Mouse (Mus musculus) liver, embryonic 14.5 days (tissue): Measurements from ENCODE around the gene Lasp1. TPM values are rescaled to one million over a fixed set of nuclear protein-coding genes. Genes with fewer than 3 reads are reported as not detected.
A peak's percentile ranks its signal among the peaks of the same experiment; 100 is the strongest.
"Not testable (repeated sequence)": the region's sequence is repeated elsewhere in the genome, so short reads cannot be mapped to it uniquely, and the experiment has no call there.

Source experiments
- ATAC-seq: fragments of 200-750 bp; cut with Nextera tagmentation; 2 replicates; pipeline ENCODE4 v1.8.0; 2017; ENCODE audit warnings: moderate number of reproducible peaks, mild to moderate bottlenecking, moderate library complexity; ENCODE audit not compliant: insufficient read depth
- DNase-seq, 3 experiments: peaks; one replicate each; pipeline ENCODE4 v3.0.0-alpha.2; 2012 to 2013; ENCODE audit warnings: low read depth in 3 of 3, low spot score in 3 of 3
- H3K27ac ChIP-seq: fragments of 300-500 bp; sonication (generic); 2 replicates; pipeline ENCODE4 v1.5.1; 2014; ENCODE audit warnings: moderate library complexity, mild to moderate bottlenecking, control low read depth, inconsistent platforms
- H3K27me3 ChIP-seq: fragments of 300-500 bp; sonication (generic); 2 replicates; pipeline ENCODE4 v1.6.1; 2014; ENCODE audit warnings: mild to moderate bottlenecking, low read length, moderate library complexity; ENCODE audit not compliant: control insufficient read depth, insufficient read depth
- H3K36me3 ChIP-seq: fragments of 300-500 bp; sonication (generic); replicated peaks from 2 replicates; pipeline ENCODE4 v1.6.1; 2014; ENCODE audit warnings: low read depth; ENCODE audit not compliant: control insufficient read depth, insufficient read depth
- H3K4me1 ChIP-seq, 2 experiments: fragments of 200-500 bp in 1 of 2; fragments of 300-500 bp in 1 of 2; sonication (generic) in 1 of 2; replicated peaks; 2 replicates each; pipeline ENCODE4 v1.6.1; 2012 to 2014; ENCODE audit warnings: antibody characterized with exemption in 1 of 2, inconsistent platforms in 1 of 2, low read length in 1 of 2; ENCODE audit not compliant: control insufficient read depth in 2 of 2, insufficient read depth in 2 of 2
- H3K4me2 ChIP-seq: fragments of 300-500 bp; sonication (generic); 2 replicates; pipeline ENCODE4 v1.6.1; 2014; ENCODE audit warnings: low read depth, mild to moderate bottlenecking, control low read depth, moderate library complexity
- H3K4me3 ChIP-seq, 2 experiments: fragments of 200-500 bp in 1 of 2; fragments of 300-500 bp in 1 of 2; sonication (generic) in 1 of 2; 2 replicates each; pipeline ENCODE4 v1.5.1; 2012 to 2014; ENCODE audit warnings: low read depth in 2 of 2, low read length in 2 of 2, mild to moderate bottlenecking in 2 of 2, control low read depth in 1 of 2, inconsistent platforms in 1 of 2, moderate library complexity in 1 of 2; ENCODE audit not compliant: insufficient read depth in 1 of 2
- H3K9ac ChIP-seq: fragments of 300-500 bp; sonication (generic); replicated peaks from 2 replicates; pipeline ENCODE4 v1.6.1; 2014; ENCODE audit warnings: mild to moderate bottlenecking, control low read depth, moderate library complexity
- H3K9me3 ChIP-seq: fragments of 300-500 bp; sonication (generic); 2 replicates; pipeline ENCODE4 v1.6.1; 2016; ENCODE audit warnings: low read length, mixed read lengths; ENCODE audit not compliant: control insufficient read depth
- CTCF ChIP-seq: IDR thresholded peaks from 2 replicates; pipeline ENCODE4 v1.5.1; 2016; ENCODE audit warnings: antibody characterized with exemption, low read depth, control low read depth
- EP300 ChIP-seq: IDR thresholded peaks from 2 replicates; pipeline ENCODE4 v1.6.1; 2016; ENCODE audit warnings: antibody characterized with exemption, low read depth
- WGBS: fragments of 180-500 bp; shearing (Covaris S2); extraction: QIAGEN DNeasy Blood & Tissue Kit; methylation state at CpG from one replicate; pipeline ENCODE4 v1.1.7; 2014; ENCODE audit not compliant: insufficient replicate concordance; 5-methylcytosine and 5-hydroxymethylcytosine counted together
- polyA plus RNA-seq, 2 experiments: library from polyadenylated mRNA; depleted of rRNA in 1 of 2; stranded (reverse) in 1 of 2; unstranded in 1 of 2; fragments of >200 nt; fragmentation: Nextera tagmentation in 1 of 2; extraction: Ambion mirVana in 1 of 2; gene quantifications; 2 replicates each; pipeline versions ENCODE4 v1.2.1 to v1.2.3; 2012 to 2014

The Lasp1 gene
- polyA plus RNA-seq, 2 experiments = 15.5 to 19.1 TPM

GRCm38 (mm10) chr11:97866091-97866888, 67.5 kb downstream of the Lasp1 start:
- Histone ChIP-seq H3K4me2 (no peak overlapping the region), H3K27me3 (no peaks in the 10 kb centered on the region), H3K9ac (no peak overlapping the region), H3K9me3 (no peaks in the 10 kb centered on the region), H3K27ac (no peak overlapping the region), H3K4me1 (no peaks in the 10 kb centered on the region; a peak in 1 of 4 replicates), H3K36me3 (no peaks in the 10 kb centered on the region), H3K4me3 (no peak overlapping the region)
- ATAC-seq (0 out of 2 replicates have a peak, but pooled peaks have one; percentile 18), DNase-seq (peak in 1 of 3 experiments; percentile 22)
- TF ChIP-seq CTCF = no peak
- no peak for TF ChIP-seq EP300
- WGBS = 72% methylated on average over 3 of the region's 3 CpGs

- no peak overlapping the region for H3K4me2 ChIP-seq
- no peaks in the 10 kb centered on the region for H3K9me3 ChIP-seq
- H3K27me3 ChIP-seq = no peaks in the 10 kb centered on the region
- H3K27ac ChIP-seq = no peak overlapping the region
- H3K4me3 ChIP-seq = no peak overlapping the region
- WGBS = 68% methylated on average over 3 of the region's 3 CpGs
- no peaks in the 10 kb centered on the region for H3K36me3 ChIP-seq
- no peak overlapping the region for H3K9ac ChIP-seq
- no peaks in the 10 kb centered on the region; a peak in 1 of 4 replicates for H3K4me1 ChIP-seq
- ATAC-seq = no peak
- no peak for DNase-seq
- TF ChIP-seq EP300 = no peak
- no peak for TF ChIP-seq CTCF
These were observed 68.8 kb downstream of the Lasp1 start for GRCm38 (mm10) chr11:97867591-97867990.

- H3K9ac ChIP-seq, H3K4me2 ChIP-seq, H3K27me3 ChIP-seq, H3K4me3 ChIP-seq, H3K36me3 ChIP-seq, H3K9me3 ChIP-seq, ATAC-seq, H3K4me1 ChIP-seq, DNase-seq, H3K27ac ChIP-seq: not testable (repeated sequence)
- WGBS = 58% methylated on average over 5 of the region's 5 CpGs
These were observed 73.6 kb downstream of the Lasp1 start for GRCm38 (mm10) chr11:97872378-97872777.

- H3K9ac ChIP-seq = no peak overlapping the region
- no peak overlapping the region for H3K4me3 ChIP-seq
- no peaks in the 10 kb centered on the region for H3K9me3 ChIP-seq
- H3K27ac ChIP-seq = no peak overlapping the region
- H3K36me3 ChIP-seq = no peaks in the 10 kb centered on the region
- no peak for DNase-seq
- no peak overlapping the region for H3K4me2 ChIP-seq
- no peaks in the 10 kb centered on the region for H3K4me1 ChIP-seq
- no peak for ATAC-seq
- no peaks in the 10 kb centered on the region for H3K27me3 ChIP-seq
- 61% methylated on average over 1 of the region's 1 CpGs for WGBS
- TF ChIP-seq EP300 (no peak), CTCF (no peak)
These were observed 75.6 kb downstream of the Lasp1 start for GRCm38 (mm10) chr11:97874396-97874795.

- 67% methylated on average over 2 of the region's 2 CpGs for WGBS
- Histone ChIP-seq H3K4me1 (no peaks in the 10 kb centered on the region), H3K4me2 (no peak overlapping the region), H3K9me3 (no peaks in the 10 kb centered on the region), H3K36me3 (no peaks in the 10 kb centered on the region), H3K9ac (no peak overlapping the region), H3K27me3 (no peaks in the 10 kb centered on the region), H3K27ac (no peak overlapping the region), H3K4me3 (no peak overlapping the region)
- no peak for TF ChIP-seq EP300
- no peak for TF ChIP-seq CTCF
- DNase-seq (no peak), ATAC-seq (no peak)
These were observed 78.5 kb downstream of the Lasp1 start for GRCm38 (mm10) chr11:97877341-97877740.
